In genomic region chrX:103368650-103369049, GRCm38 (mm10) we compare ENCODE assay signal across 27 mouse cellular contexts. TPM values are rescaled to one million over a fixed set of nuclear protein-coding genes. Genes with fewer than 3 reads are reported as not detected.
DNase-seq lines count a peak whose midpoint lies in the region; TF ChIP-seq lines count a peak whose summit lies in the region.
"Had no signal": no experiment of that assay in that cellular context is flagged by ENCODE, and none has a peak within 500 bp of the region (broad histone marks: within the 10 kb centered on the region; RNA-seq: fewer than 3 reads in every experiment).

No protein-coding gene starts in this region.

- H3K36me3 ChIP-seq in CH12.LX (replicated peaks in 1 of 2; ENCODE audit: control insufficient read depth in 1 of 2, insufficient read depth in 1 of 2, low read length in 1 of 2) = no peaks in the 10 kb centered on the region
- H3K36me3 ChIP-seq: G1E had no signal

- no peak for TF ChIP-seq CTCF in CH12.LX (conservative IDR thresholded peaks at IDR 0.05 in 1 of 2, IDR thresholded peaks at IDR 0.05 in 1 of 2; ENCODE audit: low read depth in 2 of 2, low read length in 2 of 2)

- peak; percentile 84 for TF ChIP-seq EP300 in CH12.LX (IDR thresholded peaks at IDR 0.05; ENCODE audit: low read length)

- no peak overlapping the region for H3K4me3 ChIP-seq in CH12.LX (replicated peaks in 1 of 3; ENCODE audit: low read depth in 2 of 3, low read length in 2 of 3, poor library complexity in 1 of 3)

- no peak for TF ChIP-seq POLR2A in CH12.LX (IDR thresholded peaks at IDR 0.05; ENCODE audit: low read depth, low read length)

- H3K9me3 ChIP-seq in CH12.LX (replicated peaks; ENCODE audit: low read length) = no peaks in the 10 kb centered on the region
- H3K9me3 ChIP-seq: G1E had no signal

- no peak overlapping the region for H3K9ac ChIP-seq in CH12.LX (ENCODE audit: insufficient read depth, low read depth)

- H3K27ac ChIP-seq in CH12.LX (ENCODE audit: insufficient read depth, low read depth) = no peak overlapping the region

- no peaks in the 10 kb centered on the region for H3K27me3 ChIP-seq in CH12.LX (replicated peaks)

- no peaks in the 10 kb centered on the region for H3K4me1 ChIP-seq in CH12.LX (ENCODE audit: control insufficient read depth in 1 of 2, insufficient read depth in 2 of 2)

- dilution Hi-C loops in CH12.LX (cut with MboI; ENCODE audit: extremely low pct_ligation_motif_present, extremely low pct_unique_long_range_greater_than_20kb, low sequenced_read_pairs) = no loop called here

- in situ Hi-C loops in CH12.LX (cut with MboI; ENCODE audit: low pct_ligation_motif_present, low pct_unique_long_range_greater_than_20kb, low sequenced_read_pairs) = no loop called here

- H3K4me2 ChIP-seq in CH12.LX (ENCODE audit: insufficient read depth, low read depth, poor library complexity, severe bottlenecking) = peak overlapping the region; percentile 36

- TF ChIP-seq RAD21 in CH12.LX (IDR thresholded peaks at IDR 0.05; ENCODE audit: low read depth, low read length) = no peak

- DNase-seq in embryo, embryonic 10.5 days (ENCODE audit: low spot score) = peak; percentile 28
- DNase-seq in embryo, embryonic 9.5 days (ENCODE audit: extremely low spot score) = no peak
- peak; percentile 11 for DNase-seq in CH12.LX (ENCODE audit: extremely low read depth)
- peak; percentile 31 for DNase-seq in mesoderm, embryonic 11.5 days (ENCODE audit: low read depth, low spot score)
- DNase-seq in urinary bladder, postnatal 14 days (ENCODE audit: low spot score) = no peak
- DNase-seq in heart, adult 8-10 months (ENCODE audit: low spot score) = no peak
- DNase-seq: adrenal gland, adult 2 months; adrenal gland, adult 8-10 months; adrenal gland, postnatal 10 days; adrenal gland, postnatal 14 days; adrenal gland, postnatal 25 days; adrenal gland, postnatal 36 days; B cell, adult 2 months; cerebellum, adult 11 months; cerebellum, adult 11-12 months; cerebellum, adult 18-20 months; cerebellum, adult 2 months had no signal

- no peaks in the 10 kb centered on the region for H3K79me2 ChIP-seq in CH12.LX (replicated peaks; ENCODE audit: control insufficient read depth, extremely low read depth, insufficient read depth, poor library complexity, severe bottlenecking)

TF ChIP-seq in CH12.LX, 34 proteins besides CTCF, POLR2A, EP300 and RAD21:
- TF ChIP-seq IRF4 (IDR thresholded peaks at IDR 0.05; ENCODE audit: low read depth, low read length) = peak; percentile 78; the same call in 1 of the 2 replicates
- 0 out of 2 replicates have a peak, but pooled peaks have one; percentile 21 for TF ChIP-seq TCF12 (IDR thresholded peaks at IDR 0.05; ENCODE audit: low read depth, low read length)
- TF ChIP-seq GABPA (IDR thresholded peaks at IDR 0.05; ENCODE audit: insufficient replicate concordance, low read depth, low read length) = no peak
- 0 out of 2 replicates have a peak, but pooled peaks have one; percentile 30 for TF ChIP-seq BHLHE40 (IDR thresholded peaks at IDR 0.05; ENCODE audit: low read depth, low read length)

RNA-seq across cellular contexts. Expression of gene Chic1, which starts 12.4 kb away (rescaled TPM):
- not detected in 2 replicates for total RNA-seq in CH12.LX (2012; rRNA removed)
- not detected in 2 replicates for total RNA-seq in CH12.LX (2014; rRNA removed)
- polyA plus RNA-seq in CH12.LX (2012; ENCODE audit: insufficient read length, low read depth) = not detected in 2 replicates
- total RNA-seq in heart, adult 8-10 months (2022) = under 1 TPM; 0.62 to 0.94 (median 0.67) TPM
- total RNA-seq: MEL had no signal
- polyA plus RNA-seq: G1E had no signal

RNA-seq across cellular contexts. Expression of gene Tsx, which starts 45.6 kb away (rescaled TPM):
- total RNA-seq in CH12.LX (2012; rRNA removed) = not detected in 2 replicates
- not detected in 2 replicates for total RNA-seq in CH12.LX (2014; rRNA removed)
- not detected in 2 replicates for polyA plus RNA-seq in CH12.LX (2012; ENCODE audit: insufficient read length, low read depth)
- total RNA-seq in heart, adult 8-10 months (2022) = not detected
- total RNA-seq: adrenal gland, adult 2 months; adrenal gland, postnatal 14 days; adrenal gland, postnatal 25 days; adrenal gland, postnatal 36 days; G1E; MEL had no signal
- polyA plus RNA-seq: adrenal gland, adult 2 months; C2C12; G1E had no signal

RNA-seq across cellular contexts. Expression of gene Cdx4, which starts 47.5 kb away (rescaled TPM):
- total RNA-seq in CH12.LX (2012; rRNA removed) (not detected in 2 replicates), CH12.LX (2014; rRNA removed) (not detected in 2 replicates)
- not detected in 2 replicates for polyA plus RNA-seq in CH12.LX (2012; ENCODE audit: insufficient read length, low read depth)
- total RNA-seq in heart, adult 8-10 months (2022) = not detected
- total RNA-seq: adrenal gland, adult 18-20 months; adrenal gland, adult 2 months; adrenal gland, adult 8-10 months; adrenal gland, postnatal 10 days; adrenal gland, postnatal 14 days; adrenal gland, postnatal 25 days; adrenal gland, postnatal 36 days; adrenal gland, postnatal 4 days; G1E; MEL had no signal
- polyA plus RNA-seq: activated CD4-positive, CD25-positive, alpha-beta regulatory T cell, adult 4 months; brain, embryonic 14.5 days; C2C12; CD4-positive, CD25-positive, alpha-beta regulatory T cell, adult 4 months; cerebellum, adult 2 months; G1E; Patski had no signal

RNA-seq across cellular contexts. Expression of gene Gm26992, which starts 53.2 kb away (rescaled TPM):
- total RNA-seq in CH12.LX (2012; rRNA removed) (not detected in 2 replicates), CH12.LX (2014; rRNA removed) (not detected in 2 replicates)
- polyA plus RNA-seq in CH12.LX (2012; ENCODE audit: insufficient read length, low read depth) = not detected in 2 replicates
- total RNA-seq in heart, adult 8-10 months (2022) = not detected
- total RNA-seq: adrenal gland, adult 18-20 months; adrenal gland, adult 2 months; adrenal gland, adult 8-10 months; adrenal gland, postnatal 10 days; adrenal gland, postnatal 14 days; adrenal gland, postnatal 25 days; adrenal gland, postnatal 36 days; adrenal gland, postnatal 4 days; ES-E14; MEL had no signal
- polyA plus RNA-seq: activated CD4-positive, CD25-positive, alpha-beta regulatory T cell, adult 4 months; adrenal gland, adult 2 months; C2C12; CD4-positive, CD25-positive, alpha-beta regulatory T cell, adult 4 months; G1E; Patski had no signal

Comparison
In these comparisons a context has a peak if more than half of its experiments do, and no peak if none do; other contexts are left out.
1. DNase-seq: peak in embryo, embryonic 10.5 days (single experiment), CH12.LX (single experiment) and mesoderm, embryonic 11.5 days (single experiment); none in embryo, embryonic 9.5 days (single experiment), urinary bladder, postnatal 14 days (single experiment) and heart, adult 8-10 months (single experiment).